Mouse (Mus musculus): ENCODE results near the gene Emsy. TPM values are rescaled to one million over a fixed set of nuclear protein-coding genes. Genes with fewer than 3 reads are reported as not detected.

The Emsy gene
- polyA plus RNA-seq, 1 experiment from 2014 or later: 28.1 TPM

DNA sequence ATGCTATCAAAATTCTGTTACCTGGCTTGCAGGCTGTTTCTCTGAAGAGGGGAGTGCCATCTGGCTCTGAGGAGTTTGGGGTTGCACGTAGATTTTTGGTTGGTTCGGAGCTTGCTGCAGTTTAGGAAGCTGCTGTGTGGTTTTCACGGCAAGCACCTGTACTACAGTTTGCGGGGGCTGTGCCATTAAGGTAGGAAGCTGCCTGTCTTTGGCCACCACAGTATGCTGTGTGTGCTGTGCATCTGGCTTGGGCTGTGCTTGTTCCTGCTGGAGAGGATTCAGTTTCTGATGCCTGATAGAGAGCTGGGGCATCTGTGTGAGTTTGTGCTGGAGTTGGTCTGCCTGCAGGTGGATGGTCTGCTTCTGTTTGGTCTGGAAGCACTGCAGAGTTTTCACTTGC, 61.9 kb downstream of the Emsy start:
- Histone ChIP-seq H3K36me3 (ENCODE audit: control insufficient read depth, insufficient read depth, low read length) (peaks cover 13% of the 10 kb centered on the region), H3K9me3 (ENCODE audit: control insufficient read depth, low read length) (no peaks in the 10 kb centered on the region), H3K27me3 (replicated peaks; ENCODE audit: control insufficient read depth, insufficient read depth, low read length) (no peaks in the 10 kb centered on the region), H3K27ac (ENCODE audit: low read depth, low read length) (no peak overlapping the region), H3K9ac (ENCODE audit: low read depth, low read length) (no peak overlapping the region), H3K4me1 (ENCODE audit: control insufficient read depth, insufficient read depth, low read depth, low read length) (no peaks in the 10 kb centered on the region), H3K4me2 (ENCODE audit: low read length) (no peak overlapping the region), H3K4me3 (ENCODE audit: low read length) (no peak overlapping the region)
- 94% methylated on average over 4 of the region's 4 CpGs for WGBS
- no peak for ATAC-seq

DNA sequence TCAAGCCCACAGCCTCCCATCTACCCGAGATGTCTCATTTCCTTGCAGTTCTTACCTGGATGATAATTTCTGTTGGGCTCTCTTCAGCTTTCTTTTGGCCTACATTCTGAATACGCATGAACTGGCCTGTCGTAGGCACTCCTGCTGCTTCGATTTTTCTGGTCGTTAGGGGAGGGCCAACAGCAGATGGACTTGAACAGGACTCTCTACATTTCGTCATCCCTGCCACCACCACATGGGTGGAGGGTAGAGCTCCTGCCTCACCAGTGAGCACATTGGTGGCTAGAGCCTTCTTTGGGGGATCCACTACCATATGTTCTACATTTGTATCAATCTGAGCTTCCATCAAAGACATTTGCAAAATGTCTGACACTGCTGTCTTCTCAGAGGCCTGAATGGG, 63.3 kb downstream of the Emsy start:
- ATAC-seq: no peak
- 82% methylated on average over 6 of the region's 6 CpGs for WGBS

DNA sequence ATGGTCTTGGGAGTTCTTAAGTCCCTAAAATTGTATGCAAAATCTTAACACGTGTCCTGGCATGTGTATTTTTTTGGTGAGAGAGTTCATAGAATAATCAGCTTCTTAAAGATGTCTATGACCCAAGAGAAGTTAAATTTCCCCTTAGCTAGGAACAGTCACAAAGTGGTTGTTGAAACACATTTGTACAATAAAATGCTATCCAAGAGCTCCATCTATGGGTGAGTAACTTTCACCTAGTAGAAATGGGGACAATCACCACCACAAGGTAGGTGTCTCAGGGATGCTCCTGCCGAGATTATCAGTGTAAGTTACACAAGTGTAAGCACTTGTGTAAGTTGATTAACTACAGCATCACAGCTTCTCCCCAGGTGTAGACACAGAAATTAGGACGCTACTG, 67.6 kb downstream of the Emsy start:
- H3K27ac ChIP-seq (ENCODE audit: low read depth, low read length): no peak overlapping the region
- no peak overlapping the region for H3K4me2 ChIP-seq (ENCODE audit: low read length)
- H3K9ac ChIP-seq (ENCODE audit: low read depth, low read length): no peak overlapping the region
- no peak overlapping the region for H3K4me3 ChIP-seq (ENCODE audit: low read length)
- H3K4me1 ChIP-seq (ENCODE audit: control insufficient read depth, insufficient read depth, low read depth, low read length): no peaks in the 10 kb centered on the region
- no peaks in the 10 kb centered on the region for H3K27me3 ChIP-seq (replicated peaks; ENCODE audit: control insufficient read depth, insufficient read depth, low read length)
- H3K36me3 ChIP-seq (ENCODE audit: control insufficient read depth, insufficient read depth, low read length): peaks cover 2% of the 10 kb centered on the region; the same call in 1 of the 2 replicates
- H3K9me3 ChIP-seq (ENCODE audit: control insufficient read depth, low read length): no peaks in the 10 kb centered on the region
- WGBS: 79% methylated on average over 3 of the region's 3 CpGs
- ATAC-seq: no peak

More for the DNA sequence above, 63.3 kb downstream of the Emsy start:
- Histone ChIP-seq H3K36me3 (ENCODE audit: control insufficient read depth, insufficient read depth, low read length) (peaks cover 13% of the 10 kb centered on the region), H3K27ac (ENCODE audit: low read depth, low read length) (no peak overlapping the region), H3K9ac (ENCODE audit: low read depth, low read length) (no peak overlapping the region), H3K4me2 (ENCODE audit: low read length) (no peak overlapping the region), H3K27me3 (replicated peaks; ENCODE audit: control insufficient read depth, insufficient read depth, low read length) (no peaks in the 10 kb centered on the region), H3K9me3 (ENCODE audit: control insufficient read depth, low read length) (no peaks in the 10 kb centered on the region), H3K4me1 (ENCODE audit: control insufficient read depth, insufficient read depth, low read depth, low read length) (no peaks in the 10 kb centered on the region), H3K4me3 (ENCODE audit: low read length) (no peak overlapping the region)

DNA sequence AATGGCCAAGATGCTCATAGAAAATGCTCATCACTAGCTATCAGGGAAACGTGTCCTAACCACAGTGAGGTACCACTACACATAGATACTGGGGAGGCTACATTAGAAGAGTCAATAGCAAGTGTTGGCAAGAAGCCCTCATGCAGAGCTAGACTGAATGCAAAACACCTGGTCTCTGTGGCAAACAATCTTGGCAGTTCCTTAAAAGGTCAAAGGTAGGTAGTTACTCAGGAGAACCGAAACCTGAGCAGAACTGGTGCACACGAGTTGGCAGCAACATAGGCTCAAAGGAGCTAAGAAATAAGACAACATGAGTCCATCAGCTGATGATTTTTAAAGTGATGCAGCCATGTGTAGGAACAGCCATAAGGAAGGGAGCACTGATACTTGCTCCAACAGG, 70.3 kb downstream of the Emsy start:
- WGBS: 77% methylated on average over 3 of the region's 3 CpGs
- Histone ChIP-seq H3K27ac (ENCODE audit: low read depth, low read length) (no peak overlapping the region), H3K27me3 (replicated peaks; ENCODE audit: control insufficient read depth, insufficient read depth, low read length) (no peaks in the 10 kb centered on the region), H3K9me3 (ENCODE audit: control insufficient read depth, low read length) (no peaks in the 10 kb centered on the region), H3K9ac (ENCODE audit: low read depth, low read length) (no peak overlapping the region), H3K4me1 (ENCODE audit: control insufficient read depth, insufficient read depth, low read depth, low read length) (no peaks in the 10 kb centered on the region), H3K4me2 (ENCODE audit: low read length) (no peak overlapping the region), H3K36me3 (ENCODE audit: control insufficient read depth, insufficient read depth, low read length) (peaks cover 2% of the 10 kb centered on the region; the same call in 1 of the 2 replicates), H3K4me3 (ENCODE audit: low read length) (no peak overlapping the region)
- no peak for ATAC-seq

DNA sequence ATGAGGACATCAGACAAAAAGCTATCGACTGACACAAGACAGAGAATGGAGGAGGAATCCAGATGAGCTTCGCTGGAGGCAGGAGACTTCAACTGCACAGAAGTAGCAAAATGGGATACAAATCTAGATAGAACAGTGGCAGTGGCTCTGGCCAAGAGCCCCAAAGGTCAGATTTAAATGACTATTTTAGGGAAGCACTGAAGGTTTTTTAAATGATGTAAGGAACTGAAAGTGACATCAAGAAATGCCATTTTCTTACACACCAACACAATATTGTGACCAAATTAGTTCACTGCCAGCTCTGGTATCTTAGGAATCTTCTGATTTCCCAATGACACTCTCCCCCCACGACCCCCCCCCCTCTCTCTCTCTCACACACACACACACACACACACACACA, 72.0 kb downstream of the Emsy start:
- WGBS: 61% methylated on average over 3 of the region's 3 CpGs
- no peak for ATAC-seq
- H3K27ac ChIP-seq (ENCODE audit: low read depth, low read length): no peak overlapping the region
- H3K27me3 ChIP-seq (replicated peaks; ENCODE audit: control insufficient read depth, insufficient read depth, low read length): no peaks in the 10 kb centered on the region
- H3K4me1 ChIP-seq (ENCODE audit: control insufficient read depth, insufficient read depth, low read depth, low read length): no peaks in the 10 kb centered on the region
- H3K4me3 ChIP-seq (ENCODE audit: low read length): no peak overlapping the region
- no peaks in the 10 kb centered on the region for H3K36me3 ChIP-seq (ENCODE audit: control insufficient read depth, insufficient read depth, low read length)
- no peak overlapping the region for H3K4me2 ChIP-seq (ENCODE audit: low read length)
- H3K9ac ChIP-seq (ENCODE audit: low read depth, low read length): no peak overlapping the region
- H3K9me3 ChIP-seq (ENCODE audit: control insufficient read depth, low read length): no peaks in the 10 kb centered on the region

DNA sequence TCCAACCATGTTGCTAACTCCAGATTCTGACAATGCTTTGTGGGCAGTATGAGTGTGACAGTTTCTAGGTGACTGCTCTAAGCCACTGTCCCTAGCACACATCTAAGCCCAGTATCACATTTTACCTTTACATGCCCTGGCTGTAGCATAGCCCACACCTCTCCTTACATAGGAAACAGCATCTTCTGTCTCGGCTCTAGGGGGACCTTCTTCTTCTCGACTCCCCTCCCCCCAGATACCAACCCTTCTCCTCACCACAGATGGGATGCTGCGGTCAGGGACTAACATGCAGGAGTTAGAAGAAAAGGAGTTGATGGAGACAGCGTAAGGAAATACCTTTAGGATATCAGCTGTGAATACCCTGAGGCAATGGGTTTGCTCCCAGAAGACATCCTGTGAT, 75.3 kb downstream of the Emsy start:
- Histone ChIP-seq H3K4me2 (ENCODE audit: low read length) (no peak overlapping the region), H3K36me3 (ENCODE audit: control insufficient read depth, insufficient read depth, low read length) (no peaks in the 10 kb centered on the region), H3K9me3 (ENCODE audit: control insufficient read depth, low read length) (no peaks in the 10 kb centered on the region), H3K27ac (ENCODE audit: low read depth, low read length) (no peak overlapping the region), H3K4me3 (ENCODE audit: low read length) (no peak overlapping the region), H3K27me3 (replicated peaks; ENCODE audit: control insufficient read depth, insufficient read depth, low read length) (no peaks in the 10 kb centered on the region), H3K4me1 (ENCODE audit: control insufficient read depth, insufficient read depth, low read depth, low read length) (no peaks in the 10 kb centered on the region), H3K9ac (ENCODE audit: low read depth, low read length) (no peak overlapping the region)
- ATAC-seq: no peak
- WGBS: 83% methylated on average over 4 of the region's 4 CpGs

DNA sequence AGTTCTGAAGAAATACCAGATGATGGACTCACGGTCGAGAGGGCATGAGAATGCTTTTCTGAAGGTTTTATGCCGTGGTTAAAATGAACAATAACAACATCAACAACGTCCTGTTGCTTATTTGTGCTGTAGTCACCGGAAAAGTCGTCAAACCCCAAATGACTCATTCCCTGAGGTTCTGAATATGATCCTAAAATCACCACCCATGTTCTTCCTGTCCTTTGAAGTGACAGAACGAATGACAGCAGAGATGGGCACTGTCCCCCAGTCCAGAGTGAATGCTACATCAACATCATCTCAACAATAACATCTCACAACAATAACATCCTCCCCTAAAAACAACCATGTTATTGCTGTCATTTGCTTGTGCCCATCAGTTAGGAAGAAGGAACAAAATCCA, 76.1 kb downstream of the Emsy start:
- no peaks in the 10 kb centered on the region for H3K4me1 ChIP-seq (ENCODE audit: control insufficient read depth, insufficient read depth, low read depth, low read length)
- ATAC-seq: no peak
- no peak overlapping the region for H3K9ac ChIP-seq (ENCODE audit: low read depth, low read length)
- H3K9me3 ChIP-seq (ENCODE audit: control insufficient read depth, low read length): no peaks in the 10 kb centered on the region
- H3K4me2 ChIP-seq (ENCODE audit: low read length): no peak overlapping the region
- H3K4me3 ChIP-seq (ENCODE audit: low read length): no peak overlapping the region
- no peaks in the 10 kb centered on the region for H3K27me3 ChIP-seq (replicated peaks; ENCODE audit: control insufficient read depth, insufficient read depth, low read length)
- H3K36me3 ChIP-seq (ENCODE audit: control insufficient read depth, insufficient read depth, low read length): no peaks in the 10 kb centered on the region
- 80% methylated on average over 7 of the region's 7 CpGs for WGBS
- no peak overlapping the region for H3K27ac ChIP-seq (ENCODE audit: low read depth, low read length)

DNA sequence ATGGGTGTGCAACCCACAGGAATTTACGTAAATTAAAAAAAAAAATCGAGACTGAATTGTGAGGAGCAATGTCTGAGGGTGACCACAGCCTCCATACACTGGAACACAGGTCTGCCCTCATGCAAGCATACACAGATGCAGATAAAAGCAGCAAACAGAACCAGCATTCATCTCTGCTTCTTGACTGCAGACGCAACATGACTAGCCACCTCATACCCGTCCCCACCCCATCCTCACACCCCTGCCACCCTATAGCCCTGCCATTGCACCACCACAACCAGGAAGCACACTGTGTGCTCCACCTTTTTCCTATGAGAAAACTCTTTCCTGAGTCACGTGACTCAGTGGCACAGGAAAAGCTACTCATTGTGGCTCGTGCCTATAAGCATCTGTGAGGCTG, 76.9 kb downstream of the Emsy start:
- H3K27ac ChIP-seq (ENCODE audit: low read depth, low read length): no peak overlapping the region
- no peaks in the 10 kb centered on the region for H3K4me1 ChIP-seq (ENCODE audit: control insufficient read depth, insufficient read depth, low read depth, low read length)
- H3K36me3 ChIP-seq (ENCODE audit: control insufficient read depth, insufficient read depth, low read length): no peaks in the 10 kb centered on the region
- no peak for ATAC-seq
- 81% methylated on average over 6 of the region's 6 CpGs for WGBS
- H3K4me2 ChIP-seq (ENCODE audit: low read length): no peak overlapping the region
- no peak overlapping the region for H3K4me3 ChIP-seq (ENCODE audit: low read length)
- no peak overlapping the region for H3K9ac ChIP-seq (ENCODE audit: low read depth, low read length)
- H3K27me3 ChIP-seq (replicated peaks; ENCODE audit: control insufficient read depth, insufficient read depth, low read length): no peaks in the 10 kb centered on the region
- H3K9me3 ChIP-seq (ENCODE audit: control insufficient read depth, low read length): no peaks in the 10 kb centered on the region

DNA sequence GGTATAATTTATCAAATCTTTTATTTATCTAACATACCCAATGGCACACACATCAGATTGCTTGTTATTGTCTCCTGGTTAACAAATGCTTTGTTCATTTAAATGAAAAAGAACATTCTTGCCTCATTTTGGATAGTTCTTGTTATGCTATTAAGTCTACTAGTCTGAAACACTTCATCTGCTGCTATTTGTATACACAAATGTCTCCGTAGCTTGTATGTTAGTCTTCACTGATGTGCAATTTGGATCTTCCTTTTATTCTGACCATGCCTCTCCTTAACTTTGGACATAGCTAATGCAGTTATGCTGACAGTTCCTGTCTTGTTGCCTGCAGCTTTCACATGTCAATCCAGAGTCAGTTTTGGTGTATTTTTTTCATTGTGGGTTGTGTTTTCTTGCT, 79.1 kb downstream of the Emsy start:
- H3K9ac ChIP-seq (ENCODE audit: low read depth, low read length): no peak overlapping the region
- H3K36me3 ChIP-seq (ENCODE audit: control insufficient read depth, insufficient read depth, low read length): no peaks in the 10 kb centered on the region
- ATAC-seq: no peak
- no peak overlapping the region for H3K27ac ChIP-seq (ENCODE audit: low read depth, low read length)
- H3K9me3 ChIP-seq (ENCODE audit: control insufficient read depth, low read length): no peaks in the 10 kb centered on the region
- no peak overlapping the region for H3K4me2 ChIP-seq (ENCODE audit: low read length)
- no peak overlapping the region for H3K4me3 ChIP-seq (ENCODE audit: low read length)
- no peaks in the 10 kb centered on the region for H3K4me1 ChIP-seq (ENCODE audit: control insufficient read depth, insufficient read depth, low read depth, low read length)
- no peaks in the 10 kb centered on the region for H3K27me3 ChIP-seq (replicated peaks; ENCODE audit: control insufficient read depth, insufficient read depth, low read length)
- 95% methylated on average over 1 of the region's 1 CpGs for WGBS

DNA sequence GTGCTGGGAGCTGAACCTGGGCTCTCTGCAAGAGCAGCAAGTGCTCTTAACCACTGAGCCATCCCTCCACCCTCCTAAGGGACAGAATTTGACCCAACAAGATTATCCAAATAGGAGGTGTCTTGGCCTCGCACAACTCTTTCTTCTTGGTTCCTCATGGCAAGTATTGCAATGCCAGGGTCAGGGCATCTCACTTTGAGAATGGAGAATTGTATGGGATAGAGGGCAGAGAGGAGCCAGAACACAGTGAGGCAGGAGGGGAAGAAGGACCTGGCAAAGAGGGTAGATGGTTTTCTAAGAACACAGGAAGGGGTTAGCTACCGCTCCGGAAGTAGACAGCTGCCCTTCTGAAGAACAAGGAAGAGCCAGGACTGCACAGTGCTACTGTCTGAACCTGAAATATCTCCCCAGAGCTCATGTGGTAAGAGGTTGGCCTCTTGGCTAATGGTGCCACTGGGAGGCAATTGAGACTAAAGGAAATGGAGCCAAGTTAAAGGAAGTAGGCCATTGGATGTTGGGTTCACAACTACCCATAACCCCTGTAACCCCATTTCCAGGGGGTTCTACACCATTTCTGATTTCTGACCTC, 80.8 kb downstream of the Emsy start:
- 95% methylated on average over 3 of the region's 3 CpGs for WGBS

More for the DNA sequence above, 80.8 kb downstream of the Emsy start:
- no peak for ATAC-seq
- H3K9me3 ChIP-seq (ENCODE audit: control insufficient read depth, low read length): no peaks in the 10 kb centered on the region
- no peaks in the 10 kb centered on the region for H3K36me3 ChIP-seq (ENCODE audit: control insufficient read depth, insufficient read depth, low read length)
- H3K27me3 ChIP-seq (replicated peaks; ENCODE audit: control insufficient read depth, insufficient read depth, low read length): no peaks in the 10 kb centered on the region
- H3K4me1 ChIP-seq (ENCODE audit: control insufficient read depth, insufficient read depth, low read depth, low read length): no peaks in the 10 kb centered on the region
- no peak overlapping the region for H3K4me2 ChIP-seq (ENCODE audit: low read length)
- no peak overlapping the region for H3K9ac ChIP-seq (ENCODE audit: low read depth, low read length)
- no peak overlapping the region for H3K4me3 ChIP-seq (ENCODE audit: low read length)
- H3K27ac ChIP-seq (ENCODE audit: low read depth, low read length): no peak overlapping the region

Measured in hindbrain, embryonic 16.5 days (tissue).